Mouse (Mus musculus): ENCODE data around the gene Olfr1153. TPM values are rescaled to one million over a fixed set of nuclear protein-coding genes. Genes with fewer than 3 reads are reported as not detected.

Olfr1153 gene
- polyA plus RNA-seq (2012; rRNA removed): not detected in 2 replicates

- Histone ChIP-seq H3K4me3 (ENCODE audit: control insufficient read depth, insufficient read depth, low read length) (no peak within 1 kb of the TSS), H3K27ac (ENCODE audit: control insufficient read depth, insufficient read depth, low read length) (no peak within 1 kb of the TSS), H3K4me1 (replicated peaks; ENCODE audit: control insufficient read depth, insufficient read depth, low read length) (no peaks in the 10 kb centered on the region), H3K36me3 (ENCODE audit: control insufficient read depth, insufficient read depth, low read length) (no peaks in the 10 kb centered on the region), H3K27me3 (ENCODE audit: control insufficient read depth, insufficient read depth, low read length) (no peaks in the 10 kb centered on the region)
- TF ChIP-seq POLR2A (IDR thresholded peaks at IDR 0.05; ENCODE audit: control insufficient read depth, extremely low read depth, insufficient read depth, low read length, poor library complexity) (no peak), CTCF (IDR thresholded peaks at IDR 0.05; ENCODE audit: borderline replicate concordance, control insufficient read depth, extremely low read depth, insufficient read depth, low read length, poor library complexity) (no peak)
- WGBS: 78% methylated on average over 1 of the region's 1 CpGs
- DNase-seq: no peak
Observed at GRCm38 (mm10) chr2:87894662-87895061, at the start of gene Olfr1153. Gene Olfr1153, plus strand, starts transcription at chr2:87894962.

GRCm38 (mm10) chr2:87855562-87855961 is 39.2 kb upstream of the Olfr1153 start, which contains the start of gene Olfr1151:
Gene Olfr1151, plus strand, starts transcription at chr2:87855862.
- Histone ChIP-seq H3K36me3 (ENCODE audit: control insufficient read depth, insufficient read depth, low read length) (no peaks in the 10 kb centered on the region), H3K4me1 (replicated peaks; ENCODE audit: control insufficient read depth, insufficient read depth, low read length) (no peaks in the 10 kb centered on the region), H3K4me3 (ENCODE audit: control insufficient read depth, insufficient read depth, low read length) (no peak within 1 kb of the TSS), H3K27me3 (ENCODE audit: control insufficient read depth, insufficient read depth, low read length) (no peaks in the 10 kb centered on the region), H3K27ac (ENCODE audit: control insufficient read depth, insufficient read depth, low read length) (no peak within 1 kb of the TSS)
- DNase-seq: no peak
- 82% methylated on average over 1 of the region's 1 CpGs for WGBS
- TF ChIP-seq CTCF (IDR thresholded peaks at IDR 0.05; ENCODE audit: borderline replicate concordance, control insufficient read depth, extremely low read depth, insufficient read depth, low read length, poor library complexity): no peak

- no peaks in the 10 kb centered on the region for H3K36me3 ChIP-seq (ENCODE audit: control insufficient read depth, insufficient read depth, low read length)
- no peak for TF ChIP-seq CTCF (IDR thresholded peaks at IDR 0.05; ENCODE audit: borderline replicate concordance, control insufficient read depth, extremely low read depth, insufficient read depth, low read length, poor library complexity)
- TF ChIP-seq POLR2A (IDR thresholded peaks at IDR 0.05; ENCODE audit: control insufficient read depth, extremely low read depth, insufficient read depth, low read length, poor library complexity): no peak
- no peaks in the 10 kb centered on the region for H3K4me1 ChIP-seq (replicated peaks; ENCODE audit: control insufficient read depth, insufficient read depth, low read length)
- DNase-seq: no peak
- H3K27ac ChIP-seq (ENCODE audit: control insufficient read depth, insufficient read depth, low read length): no peak within 1 kb of the TSS
- no peaks in the 10 kb centered on the region for H3K27me3 ChIP-seq (ENCODE audit: control insufficient read depth, insufficient read depth, low read length)
- no peak within 1 kb of the TSS for H3K4me3 ChIP-seq (ENCODE audit: control insufficient read depth, insufficient read depth, low read length)
Observed at GRCm38 (mm10) chr2:87866192-87866591, 28.6 kb upstream of the Olfr1153 start, which contains the start of gene Olfr1152. Gene Olfr1152, plus strand, starts transcription at chr2:87866492.

- H3K27ac ChIP-seq (ENCODE audit: control insufficient read depth, insufficient read depth, low read length): no peak within 1 kb of the TSS
- H3K4me1 ChIP-seq (replicated peaks; ENCODE audit: control insufficient read depth, insufficient read depth, low read length): no peaks in the 10 kb centered on the region
- no peak for DNase-seq
- no peak within 1 kb of the TSS for H3K4me3 ChIP-seq (ENCODE audit: control insufficient read depth, insufficient read depth, low read length)
- WGBS: 89% methylated on average over 1 of the region's 1 CpGs
- no peaks in the 10 kb centered on the region for H3K27me3 ChIP-seq (ENCODE audit: control insufficient read depth, insufficient read depth, low read length)
- H3K36me3 ChIP-seq (ENCODE audit: control insufficient read depth, insufficient read depth, low read length): no peaks in the 10 kb centered on the region
- TF ChIP-seq CTCF (IDR thresholded peaks at IDR 0.05; ENCODE audit: borderline replicate concordance, control insufficient read depth, extremely low read depth, insufficient read depth, low read length, poor library complexity) (no peak), POLR2A (IDR thresholded peaks at IDR 0.05; ENCODE audit: control insufficient read depth, extremely low read depth, insufficient read depth, low read length, poor library complexity) (no peak)
Observed at GRCm38 (mm10) chr2:87905066-87905465, 10.3 kb downstream of the Olfr1153 start, which contains the start of gene Olfr1154. Gene Olfr1154, minus strand, starts transcription at chr2:87905166.

GRCm38 (mm10) chr2:87945037-87945436 is 50.3 kb downstream of the Olfr1153 start, which contains the start of gene Olfr1155:
Gene Olfr1155, minus strand, starts transcription at chr2:87945137.
- DNase-seq: no peak
- no peak for TF ChIP-seq POLR2A (IDR thresholded peaks at IDR 0.05; ENCODE audit: control insufficient read depth, extremely low read depth, insufficient read depth, low read length, poor library complexity)
- no peak for TF ChIP-seq CTCF (IDR thresholded peaks at IDR 0.05; ENCODE audit: borderline replicate concordance, control insufficient read depth, extremely low read depth, insufficient read depth, low read length, poor library complexity)
- no peaks in the 10 kb centered on the region for H3K36me3 ChIP-seq (ENCODE audit: control insufficient read depth, insufficient read depth, low read length)
- H3K27me3 ChIP-seq (ENCODE audit: control insufficient read depth, insufficient read depth, low read length): no peaks in the 10 kb centered on the region
- WGBS: 98% methylated on average over 1 of the region's 1 CpGs
- H3K27ac ChIP-seq (ENCODE audit: control insufficient read depth, insufficient read depth, low read length): no peak within 1 kb of the TSS
- H3K4me3 ChIP-seq (ENCODE audit: control insufficient read depth, insufficient read depth, low read length): no peak within 1 kb of the TSS
- no peaks in the 10 kb centered on the region for H3K4me1 ChIP-seq (replicated peaks; ENCODE audit: control insufficient read depth, insufficient read depth, low read length)

Other genes with a start within 250 kb of the Olfr1153 start
- not detected in 2 replicates for gene Olfr1133, start 247.6 kb upstream of the Olfr1153 start, polyA plus RNA-seq (2012; rRNA removed)
- not detected in 2 replicates for gene Olfr1134, start 236.5 kb upstream of the Olfr1153 start, polyA plus RNA-seq (2012; rRNA removed)
- gene Olfr1135, start 221.3 kb upstream of the Olfr1153 start, polyA plus RNA-seq (2012; rRNA removed): not detected in 2 replicates
- 0.40 TPM in 1 of 2 replicates, not detected in the other for gene Olfr1136, start 201.0 kb upstream of the Olfr1153 start, polyA plus RNA-seq (2012; rRNA removed)
- gene Olfr1137, start 181.8 kb upstream of the Olfr1153 start, polyA plus RNA-seq (2012; rRNA removed): not detected in 2 replicates
- not detected in 2 replicates for gene Olfr1138, start 155.0 kb upstream of the Olfr1153 start, polyA plus RNA-seq (2012; rRNA removed)
- not detected in 2 replicates for gene Olfr1140, start 151.2 kb upstream of the Olfr1153 start, polyA plus RNA-seq (2012; rRNA removed)
- not detected in 2 replicates for gene Olfr1141, start 141.0 kb upstream of the Olfr1153 start, polyA plus RNA-seq (2012; rRNA removed)
- not detected in 2 replicates for gene Olfr152, start 115.5 kb upstream of the Olfr1153 start, polyA plus RNA-seq (2012; rRNA removed)
- not detected in 2 replicates for gene Olfr1143, start 94.4 kb upstream of the Olfr1153 start, polyA plus RNA-seq (2012; rRNA removed)
- not detected in 2 replicates for gene Olfr1145, start 85.1 kb upstream of the Olfr1153 start, polyA plus RNA-seq (2012; rRNA removed)
- gene Olfr1148, start 64.4 kb upstream of the Olfr1153 start, polyA plus RNA-seq (2012; rRNA removed): not detected in 2 replicates
- gene Olfr1150-ps1, start 51.0 kb upstream of the Olfr1153 start, polyA plus RNA-seq (2012; rRNA removed): not detected in 2 replicates
- not detected in 2 replicates for gene Olfr1151, start 39.1 kb upstream of the Olfr1153 start, polyA plus RNA-seq (2012; rRNA removed)
- gene Olfr1152, start 28.5 kb upstream of the Olfr1153 start, polyA plus RNA-seq (2012; rRNA removed): not detected in 2 replicates
- gene Olfr1154, start 10.2 kb downstream of the Olfr1153 start, polyA plus RNA-seq (2012; rRNA removed): not detected in 2 replicates
- gene Olfr1155, start 50.2 kb downstream of the Olfr1153 start, polyA plus RNA-seq (2012; rRNA removed): not detected in 2 replicates
- not detected in 2 replicates for gene Olfr1156, start 58.1 kb downstream of the Olfr1153 start, polyA plus RNA-seq (2012; rRNA removed)
- not detected in 2 replicates for gene Olfr1157, start 73.3 kb downstream of the Olfr1153 start, polyA plus RNA-seq (2012; rRNA removed)
- gene Olfr74, start 79.7 kb downstream of the Olfr1153 start, polyA plus RNA-seq (2012; rRNA removed): not detected in 2 replicates
- not detected in 2 replicates for gene Olfr1158, start 95.2 kb downstream of the Olfr1153 start, polyA plus RNA-seq (2012; rRNA removed)
- gene Olfr1160, start 113.3 kb downstream of the Olfr1153 start, polyA plus RNA-seq (2012; rRNA removed): not detected in 2 replicates
- not detected in 2 replicates for gene Olfr1161, start 127.8 kb downstream of the Olfr1153 start, polyA plus RNA-seq (2012; rRNA removed)
- not detected in 2 replicates for gene Olfr73, start 142.7 kb downstream of the Olfr1153 start, polyA plus RNA-seq (2012; rRNA removed)
- not detected in 2 replicates for gene Olfr1162, start 156.2 kb downstream of the Olfr1153 start, polyA plus RNA-seq (2012; rRNA removed)
- gene Olfr1163, start 176.9 kb downstream of the Olfr1153 start, polyA plus RNA-seq (2012; rRNA removed): not detected in 2 replicates
- gene Olfr1164, start 199.0 kb downstream of the Olfr1153 start, polyA plus RNA-seq (2012; rRNA removed): not detected in 2 replicates
- gene Olfr1166, start 233.3 kb downstream of the Olfr1153 start, polyA plus RNA-seq (2012; rRNA removed): not detected in 2 replicates

All from thymus, adult 2 months (tissue).